Mouse (Mus musculus) neural tube, embryonic 11.5 days (tissue): ENCODE results near the gene Gm12800. TPM values are rescaled to one million over a fixed set of nuclear protein-coding genes. Genes with fewer than 3 reads are reported as not detected.
"Not testable (repeated sequence)": the region's sequence is repeated elsewhere in the genome, so short reads cannot be mapped to it uniquely, and the experiment has no call there.

Experiments
- ATAC-seq: fragments of 200-750 bp; cut with Nextera tagmentation; 2 replicates; pipeline ENCODE4 v1.8.0; 2017; ENCODE audit warnings: moderate number of reproducible peaks, mild to moderate bottlenecking, moderate TSS enrichment, moderate library complexity; ENCODE audit not compliant: insufficient read depth, low FRiP score, low TSS enrichment
- DNase-seq: peaks from one replicate; pipeline ENCODE4 v3.0.0-alpha.2; 2015; ENCODE audit warnings: low spot score
- H3K27ac ChIP-seq: fragments of 300-500 bp; sonication (generic); 2 replicates; pipeline ENCODE4 v1.5.1; 2014; ENCODE audit warnings: low read depth, mild to moderate bottlenecking, low read length
- H3K27me3 ChIP-seq: fragments of 300-500 bp; sonication (generic); 2 replicates; pipeline ENCODE4 v1.6.1; 2014; ENCODE audit warnings: mild to moderate bottlenecking, low read length, mixed read lengths; ENCODE audit not compliant: control insufficient read depth, insufficient read depth
- H3K36me3 ChIP-seq: fragments of 300-500 bp; sonication (generic); 2 replicates; pipeline ENCODE4 v1.6.1; 2014; ENCODE audit warnings: mild to moderate bottlenecking, low read length, moderate library complexity, mixed read lengths; ENCODE audit not compliant: control insufficient read depth, insufficient read depth
- H3K4me1 ChIP-seq: fragments of 300-500 bp; sonication (generic); 2 replicates; pipeline ENCODE4 v1.6.1; 2014; ENCODE audit warnings: low read length, mixed read lengths; ENCODE audit not compliant: control insufficient read depth, insufficient read depth
- H3K4me2 ChIP-seq: fragments of 300-500 bp; sonication (generic); 2 replicates; pipeline ENCODE4 v1.6.1; 2014; ENCODE audit warnings: low read depth, mild to moderate bottlenecking, moderate library complexity
- H3K4me3 ChIP-seq: fragments of 300-500 bp; sonication (generic); 2 replicates; pipeline ENCODE4 v1.5.1; 2014; ENCODE audit warnings: low read depth, low read length
- H3K9ac ChIP-seq: fragments of 300-500 bp; sonication (generic); 2 replicates; pipeline ENCODE4 v1.6.1; 2014; ENCODE audit warnings: mild to moderate bottlenecking, low read length
- H3K9me3 ChIP-seq: fragments of 300-500 bp; sonication (generic); 2 replicates; pipeline ENCODE4 v1.6.1; 2016; ENCODE audit warnings: low read length; ENCODE audit not compliant: control insufficient read depth
- WGBS: fragments of 180-500 bp; shearing (Covaris S2); extraction: QIAGEN DNeasy Blood & Tissue Kit; methylation state at CpG from one replicate; pipeline ENCODE4 v1.1.7; 2014; 5-methylcytosine and 5-hydroxymethylcytosine counted together
- polyA plus RNA-seq: library from polyadenylated mRNA; unstranded; fragments of >200 nt; fragmentation: Nextera tagmentation; extraction: Ambion mirVana; gene quantifications from 2 replicates; pipeline ENCODE4 v1.2.1, GENCODE M21; 2014

Gene Gm12800
- polyA plus RNA-seq = not detected in 2 replicates

- H3K36me3 ChIP-seq, H3K9me3 ChIP-seq, H3K9ac ChIP-seq, DNase-seq, ATAC-seq, H3K27ac ChIP-seq, H3K4me1 ChIP-seq, H3K27me3 ChIP-seq, H3K4me3 ChIP-seq, H3K4me2 ChIP-seq: not testable (repeated sequence)
- 94% methylated on average over 2 of the region's 2 CpGs for WGBS
These were observed at the start of gene Gm12800 for GRCm38 (mm10) chr4:101908821-101909220. TSS of gene Gm12800 (plus strand) at chr4:101909121.

- Histone ChIP-seq H3K9me3 (no peaks in the 10 kb centered on the region), H3K27ac (no peak overlapping the region), H3K27me3 (no peaks in the 10 kb centered on the region), H3K4me2 (no peak overlapping the region), H3K9ac (no peak overlapping the region), H3K4me1 (no peaks in the 10 kb centered on the region), H3K36me3 (no peaks in the 10 kb centered on the region), H3K4me3 (no peak overlapping the region)
- ATAC-seq (no peak), DNase-seq (no peak)
- 53% methylated on average over 6 of the region's 6 CpGs for WGBS
These were observed 48.0 kb upstream of the Gm12800 start for GRCm38 (mm10) chr4:101860873-101861272.

- no peak overlapping the region for H3K9ac ChIP-seq
- no peak overlapping the region for H3K4me2 ChIP-seq
- WGBS = 86% methylated on average over 5 of the region's 6 CpGs
- H3K4me3 ChIP-seq = no peak overlapping the region
- no peaks in the 10 kb centered on the region for H3K9me3 ChIP-seq
- no peaks in the 10 kb centered on the region for H3K27me3 ChIP-seq
- no peak overlapping the region for H3K27ac ChIP-seq
- no peaks in the 10 kb centered on the region for H3K4me1 ChIP-seq
- no peaks in the 10 kb centered on the region for H3K36me3 ChIP-seq
- ATAC-seq (no peak), DNase-seq (no peak)
These were observed 46.6 kb upstream of the Gm12800 start for GRCm38 (mm10) chr4:101862289-101862688.

GRCm38 (mm10) chr4:101872031-101872430 lies 36.9 kb upstream of the Gm12800 start:
- H3K4me3 ChIP-seq, ATAC-seq, H3K27ac ChIP-seq, DNase-seq, H3K4me2 ChIP-seq, H3K27me3 ChIP-seq, H3K36me3 ChIP-seq, H3K4me1 ChIP-seq, H3K9me3 ChIP-seq, H3K9ac ChIP-seq: not testable (repeated sequence)
- WGBS = 71% methylated on average over 2 of the region's 2 CpGs

GRCm38 (mm10) chr4:101875687-101876086 lies 33.2 kb upstream of the Gm12800 start:
- WGBS = 90% methylated on average over 15 of the region's 15 CpGs
- H3K36me3 ChIP-seq, H3K4me2 ChIP-seq, H3K9ac ChIP-seq, H3K4me1 ChIP-seq, ATAC-seq, H3K4me3 ChIP-seq, H3K27me3 ChIP-seq, H3K9me3 ChIP-seq, H3K27ac ChIP-seq, DNase-seq: not testable (repeated sequence)

GRCm38 (mm10) chr4:101883641-101884040 lies 25.3 kb upstream of the Gm12800 start:
- H3K9ac ChIP-seq = no peak overlapping the region
- H3K4me2 ChIP-seq = no peak overlapping the region
- H3K27me3 ChIP-seq = no peaks in the 10 kb centered on the region
- no peak overlapping the region for H3K27ac ChIP-seq
- H3K4me3 ChIP-seq = no peak overlapping the region
- DNase-seq = no peak
- ATAC-seq = no peak
- H3K4me1 ChIP-seq = no peaks in the 10 kb centered on the region
- no peaks in the 10 kb centered on the region for H3K36me3 ChIP-seq
- H3K9me3 ChIP-seq = no peaks in the 10 kb centered on the region
- 44% methylated on average over 3 of the region's 3 CpGs for WGBS

- Histone ChIP-seq H3K27ac (no peak overlapping the region), H3K4me1 (no peaks in the 10 kb centered on the region), H3K36me3 (no peaks in the 10 kb centered on the region), H3K4me3 (no peak overlapping the region), H3K4me2 (no peak overlapping the region), H3K9me3 (no peaks in the 10 kb centered on the region), H3K9ac (no peak overlapping the region), H3K27me3 (no peaks in the 10 kb centered on the region)
- ATAC-seq (no peak), DNase-seq (no peak)
These were observed 19.5 kb upstream of the Gm12800 start for GRCm38 (mm10) chr4:101889377-101889776.

- WGBS = 89% methylated on average over 7 of the region's 7 CpGs
- H3K27me3 ChIP-seq = no peaks in the 10 kb centered on the region
- H3K4me2 ChIP-seq = no peak within 1 kb of the TSS
- no peaks in the 10 kb centered on the region for H3K9me3 ChIP-seq
- no peak within 1 kb of the TSS for H3K9ac ChIP-seq
- no peak within 1 kb of the TSS for H3K27ac ChIP-seq
- no peak for DNase-seq
- no peaks in the 10 kb centered on the region for H3K4me1 ChIP-seq
- H3K36me3 ChIP-seq = no peaks in the 10 kb centered on the region
- H3K4me3 ChIP-seq = no peak within 1 kb of the TSS
- ATAC-seq = no peak
These were observed 15.1 kb upstream of the Gm12800 start, which contains the start of gene C130073F10Rik for GRCm38 (mm10) chr4:101893656-101894420. TSS of gene C130073F10Rik (minus strand) at chr4:101893789.

- 86% methylated on average over 1 of the region's 2 CpGs for WGBS
- ATAC-seq, H3K4me1 ChIP-seq, DNase-seq, H3K36me3 ChIP-seq, H3K9me3 ChIP-seq, H3K4me2 ChIP-seq, H3K27me3 ChIP-seq, H3K9ac ChIP-seq, H3K4me3 ChIP-seq, H3K27ac ChIP-seq: not testable (repeated sequence)
These were observed 31.2 kb downstream of the Gm12800 start, which contains the start of gene Gm12794 for GRCm38 (mm10) chr4:101940107-101940506. TSS of gene Gm12794 (plus strand) at chr4:101940407.
